Mouse (Mus musculus): ENCODE measurements around the gene Mapk11. TPM values are rescaled to one million over a fixed set of nuclear protein-coding genes. Genes with fewer than 3 reads are reported as not detected.

Mapk11 gene
- polyA plus RNA-seq, 1 experiment from 2014 or later, result 4.8 TPM

DNA sequence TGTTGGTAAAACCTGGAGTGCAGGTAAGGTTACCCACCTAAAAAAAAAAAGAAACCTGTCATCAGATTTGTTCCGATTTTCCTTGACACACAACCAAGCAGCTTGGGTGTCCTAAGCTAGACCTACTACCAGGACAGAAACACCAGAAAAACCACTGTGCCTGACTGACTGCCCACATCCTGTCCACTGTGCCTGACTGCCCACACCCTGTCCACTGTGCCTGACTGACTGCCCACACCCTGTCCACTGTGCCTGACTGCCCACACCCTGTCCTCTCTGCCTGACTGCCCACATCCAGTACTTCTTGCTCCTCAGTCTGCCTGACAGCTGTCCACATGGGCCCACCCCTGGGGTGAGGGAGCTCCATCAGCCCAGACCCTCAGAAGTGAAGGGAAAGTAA lies 42.5 kb downstream of the Mapk11 start:
- DNase-seq (ENCODE audit: low spot score), result no peak
- Histone ChIP-seq H3K36me3 (peaks cover 100% of the 10 kb centered on the region), H3K9me3 (no peaks in the 10 kb centered on the region), H3K4me1 (no peaks in the 10 kb centered on the region), H3K27me3 (ENCODE audit: insufficient read depth, poor library complexity, severe bottlenecking) (no peaks in the 10 kb centered on the region), H3K27ac (no peak overlapping the region), H3K4me3 (no peak overlapping the region)
- 94% methylated on average over 1 of the region's 1 CpGs for WGBS

DNA sequence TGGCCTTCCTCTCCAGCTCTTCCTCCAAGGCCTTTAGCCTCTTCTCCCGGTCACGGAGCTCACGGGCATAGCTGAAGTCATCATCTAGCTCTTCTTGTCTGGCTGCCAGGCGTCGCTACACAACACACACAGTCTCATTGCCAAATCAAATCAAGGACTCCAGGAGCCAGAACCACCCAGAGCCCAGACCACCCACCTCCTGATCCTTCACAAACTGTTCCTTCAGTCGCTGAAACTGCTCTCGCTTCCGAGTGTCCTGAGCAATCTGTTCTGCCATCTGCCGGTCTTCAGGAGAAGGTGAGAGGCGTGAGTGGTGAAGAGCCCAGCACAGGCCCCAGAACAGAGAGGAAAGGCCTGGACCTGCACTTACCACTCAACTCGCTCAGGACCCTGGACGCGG lies 43.4 kb downstream of the Mapk11 start:
- DNase-seq (ENCODE audit: low spot score), result no peak
- no peak overlapping the region for H3K27ac ChIP-seq
- peaks cover 100% of the 10 kb centered on the region for H3K36me3 ChIP-seq
- no peaks in the 10 kb centered on the region for H3K9me3 ChIP-seq
- WGBS, result 89% methylated on average over 13 of the region's 13 CpGs
- H3K4me1 ChIP-seq, result no peaks in the 10 kb centered on the region
- no peaks in the 10 kb centered on the region for H3K27me3 ChIP-seq (ENCODE audit: insufficient read depth, poor library complexity, severe bottlenecking)
- no peak overlapping the region for H3K4me3 ChIP-seq

DNA sequence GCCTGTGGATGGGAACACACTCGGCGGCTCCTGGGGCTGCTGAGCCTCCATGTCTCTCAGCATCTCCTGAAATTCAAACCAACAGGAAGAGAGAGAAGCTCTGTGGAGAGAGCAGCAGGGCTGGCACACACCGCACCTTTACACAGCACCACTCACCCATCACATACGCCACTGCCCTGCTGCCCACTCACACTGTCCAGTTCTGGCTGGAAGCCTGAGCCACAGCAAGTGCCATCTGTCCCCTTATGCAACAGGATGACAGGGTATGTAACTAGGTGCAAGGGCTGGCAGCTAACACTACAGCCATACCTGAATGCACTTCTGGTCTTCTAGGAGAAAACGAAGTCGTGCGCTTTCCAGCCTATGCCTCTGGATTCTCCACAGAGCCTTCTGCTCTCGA lies 45.0 kb downstream of the Mapk11 start:
- Histone ChIP-seq H3K36me3 (peaks cover 100% of the 10 kb centered on the region), H3K27ac (no peak overlapping the region), H3K9me3 (no peaks in the 10 kb centered on the region), H3K4me1 (no peaks in the 10 kb centered on the region), H3K27me3 (ENCODE audit: insufficient read depth, poor library complexity, severe bottlenecking) (no peaks in the 10 kb centered on the region), H3K4me3 (no peak overlapping the region)
- WGBS, result 96% methylated on average over 8 of the region's 8 CpGs
- DNase-seq (ENCODE audit: low spot score), result no peak

DNA sequence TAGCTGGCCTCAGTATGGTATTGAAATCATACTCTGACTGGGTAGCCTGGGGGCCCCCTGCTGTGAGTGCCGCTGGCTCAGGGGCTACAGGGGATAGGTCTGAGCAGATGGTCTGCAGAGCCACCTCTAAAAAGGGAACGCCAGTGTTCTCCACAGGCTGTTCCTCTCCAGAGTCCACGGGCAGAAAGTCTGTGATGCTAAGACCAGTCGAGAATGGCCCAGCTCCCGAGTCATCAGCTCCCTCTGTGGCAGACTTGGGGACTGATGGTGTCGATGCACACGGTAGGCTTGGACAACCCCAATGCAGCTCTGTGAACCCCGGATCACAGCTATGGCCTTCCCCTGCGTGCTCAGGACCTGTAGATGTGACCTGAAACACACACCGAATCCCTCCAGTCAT lies 45.5 kb downstream of the Mapk11 start:
- Histone ChIP-seq H3K27ac (no peak overlapping the region), H3K9me3 (no peaks in the 10 kb centered on the region), H3K36me3 (peaks cover 100% of the 10 kb centered on the region), H3K4me1 (no peaks in the 10 kb centered on the region), H3K27me3 (ENCODE audit: insufficient read depth, poor library complexity, severe bottlenecking) (no peaks in the 10 kb centered on the region), H3K4me3 (no peak overlapping the region)
- 81% methylated on average over 10 of the region's 10 CpGs for WGBS
- DNase-seq (ENCODE audit: low spot score), result no peak

DNA sequence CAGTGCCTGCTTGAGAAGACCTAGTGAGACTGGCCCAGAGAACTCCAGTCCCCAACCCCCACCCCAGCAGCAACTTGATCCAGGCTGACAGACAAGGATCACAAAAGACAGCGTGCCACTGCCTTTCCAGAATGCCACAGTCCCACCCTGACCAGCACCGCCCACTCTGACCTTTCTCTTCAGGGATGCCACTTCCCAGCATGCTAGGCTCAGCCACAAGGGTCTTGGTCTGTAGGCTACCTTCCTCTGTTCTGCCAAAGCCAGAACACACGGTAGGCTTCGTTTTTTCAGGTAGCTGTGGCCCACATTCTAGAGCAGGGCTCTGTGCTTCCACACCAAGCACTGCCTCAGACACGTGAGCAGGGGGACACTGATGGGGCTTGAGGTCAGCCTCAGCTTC lies 46.8 kb downstream of the Mapk11 start:
- Histone ChIP-seq H3K4me1 (no peaks in the 10 kb centered on the region), H3K4me3 (no peak overlapping the region), H3K36me3 (peaks cover 100% of the 10 kb centered on the region), H3K27me3 (ENCODE audit: insufficient read depth, poor library complexity, severe bottlenecking) (no peaks in the 10 kb centered on the region), H3K27ac (no peak overlapping the region), H3K9me3 (no peaks in the 10 kb centered on the region)
- WGBS, result 79% methylated on average over 5 of the region's 5 CpGs
- DNase-seq (ENCODE audit: low spot score), result no peak

DNA sequence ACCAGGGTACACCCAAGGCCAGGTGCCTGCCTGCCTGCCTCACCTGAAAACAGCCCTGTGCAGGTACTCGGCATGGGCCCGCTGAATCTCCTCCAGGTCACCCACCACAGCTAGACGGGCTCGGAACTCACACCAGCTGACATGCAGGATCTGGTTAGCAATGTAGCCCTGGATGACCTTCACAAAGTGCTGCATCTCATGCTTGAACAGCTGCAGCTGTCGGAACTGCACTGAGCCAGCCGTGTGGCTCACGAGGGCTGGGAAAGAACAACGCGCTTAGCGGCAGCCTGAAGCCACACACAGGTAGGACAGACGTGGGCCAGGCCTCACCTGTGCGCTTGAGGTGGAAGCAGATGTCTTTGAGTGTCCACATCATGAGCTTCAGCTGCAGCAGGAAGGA lies 48.6 kb downstream of the Mapk11 start:
- H3K9me3 ChIP-seq, result no peaks in the 10 kb centered on the region
- H3K36me3 ChIP-seq, result peaks cover 100% of the 10 kb centered on the region
- no peak overlapping the region for H3K27ac ChIP-seq
- no peak overlapping the region for H3K4me3 ChIP-seq
- no peaks in the 10 kb centered on the region for H3K4me1 ChIP-seq
- 91% methylated on average over 12 of the region's 12 CpGs for WGBS
- no peaks in the 10 kb centered on the region for H3K27me3 ChIP-seq (ENCODE audit: insufficient read depth, poor library complexity, severe bottlenecking)
- no peak for DNase-seq (ENCODE audit: low spot score)

DNA sequence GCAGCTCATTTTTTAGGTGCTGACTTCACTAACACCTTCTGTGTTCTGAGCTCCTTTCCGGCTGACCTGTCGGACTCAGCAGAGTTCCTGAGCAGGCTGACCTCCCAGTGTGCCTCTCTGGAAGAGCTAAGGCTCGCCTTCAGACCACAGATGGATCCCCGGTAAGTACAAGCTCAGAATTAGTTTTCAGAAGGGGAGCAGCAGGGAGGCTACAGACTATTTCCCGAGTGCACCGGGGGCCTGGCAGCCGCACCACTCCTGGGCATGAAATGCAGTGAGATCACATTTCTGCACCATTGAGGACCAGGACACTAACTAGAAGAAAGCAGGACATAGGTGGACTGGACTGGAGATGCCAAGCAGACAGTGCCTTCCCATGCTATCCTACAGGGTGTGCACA lies 50.8 kb downstream of the Mapk11 start:
- WGBS, result 87% methylated on average over 7 of the region's 7 CpGs
- no peak overlapping the region for H3K27ac ChIP-seq
- no peaks in the 10 kb centered on the region for H3K4me1 ChIP-seq
- no peak for DNase-seq (ENCODE audit: low spot score)
- no peaks in the 10 kb centered on the region for H3K9me3 ChIP-seq
- no peaks in the 10 kb centered on the region for H3K27me3 ChIP-seq (ENCODE audit: insufficient read depth, poor library complexity, severe bottlenecking)
- H3K4me3 ChIP-seq, result no peak overlapping the region
- H3K36me3 ChIP-seq, result peaks cover 100% of the 10 kb centered on the region

DNA sequence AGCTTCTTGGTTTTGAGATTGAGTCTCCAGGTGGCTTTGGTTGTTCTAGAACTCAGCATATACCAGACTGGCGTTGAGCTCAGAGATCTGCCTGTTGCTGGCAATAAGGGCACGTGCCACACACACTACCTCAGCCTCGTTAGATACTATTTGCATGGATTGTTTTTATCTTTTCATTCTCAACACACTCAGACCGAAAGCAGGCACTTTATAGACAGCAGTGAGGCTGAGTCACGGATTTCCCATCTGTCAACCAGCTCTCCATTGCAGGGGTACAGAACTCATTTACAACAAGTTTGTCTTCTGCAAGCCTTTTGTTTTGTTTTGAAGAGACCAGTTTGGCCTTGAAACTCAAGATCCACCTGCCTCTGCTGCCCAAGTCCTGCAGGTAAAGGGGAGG lies 52.0 kb downstream of the Mapk11 start:
- H3K27ac ChIP-seq, result no peak overlapping the region
- no peak overlapping the region for H3K4me3 ChIP-seq
- no peak for DNase-seq (ENCODE audit: low spot score)
- H3K9me3 ChIP-seq, result no peaks in the 10 kb centered on the region
- no peaks in the 10 kb centered on the region for H3K4me1 ChIP-seq
- peaks cover 100% of the 10 kb centered on the region for H3K36me3 ChIP-seq
- WGBS, result 90% methylated on average over 5 of the region's 5 CpGs
- H3K27me3 ChIP-seq (ENCODE audit: insufficient read depth, poor library complexity, severe bottlenecking), result no peaks in the 10 kb centered on the region

Small RNAs within 50 kb of the gene (microRNA-seq; reads per million reads assigned to microRNA genes)
- gene Mir6958 (5.1 reads per million, percentile 15 among the genes with 10 or more reads in this experiment), gene Mir7118 (not detected)

Other genes starting within 250 kb of the Mapk11 start
- not detected in 2 replicates for gene Ttll8, start 195.2 kb downstream of the Mapk11 start, polyA plus RNA-seq (2016; fragmentation: Nextera tagmentation; extraction: Ambion mirVana)
- not detected in 2 replicates for gene Mlc1, start 170.6 kb downstream of the Mapk11 start, polyA plus RNA-seq (2016; fragmentation: Nextera tagmentation; extraction: Ambion mirVana)
- 45.0 and 85.0 TPM in 2 replicates for gene Mov10l1, start 166.7 kb downstream of the Mapk11 start, polyA plus RNA-seq (2016; fragmentation: Nextera tagmentation; extraction: Ambion mirVana)
- 1.8 and 1.9 TPM in 2 replicates for gene Panx2, start 89.9 kb downstream of the Mapk11 start, polyA plus RNA-seq (2016; fragmentation: Nextera tagmentation; extraction: Ambion mirVana)
- gene Trabd, start 74.5 kb downstream of the Mapk11 start, polyA plus RNA-seq (2016; fragmentation: Nextera tagmentation; extraction: Ambion mirVana), result 63.0 and 67.6 TPM in 2 replicates
- gene Selenoo, start 60.5 kb downstream of the Mapk11 start, polyA plus RNA-seq (2016; fragmentation: Nextera tagmentation; extraction: Ambion mirVana), result 9.5 and 11.8 TPM in 2 replicates
- gene Tubgcp6, start 26.5 kb downstream of the Mapk11 start, polyA plus RNA-seq (2016; fragmentation: Nextera tagmentation; extraction: Ambion mirVana), result 15.4 and 17.1 TPM in 2 replicates
- 18.5 and 19.0 TPM in 2 replicates for gene Hdac10, start 20.9 kb downstream of the Mapk11 start, polyA plus RNA-seq (2016; fragmentation: Nextera tagmentation; extraction: Ambion mirVana)
- 25.4 and 26.4 TPM in 2 replicates for gene Mapk12, start 8.9 kb downstream of the Mapk11 start, polyA plus RNA-seq (2016; fragmentation: Nextera tagmentation; extraction: Ambion mirVana)
- 106 and 117 TPM in 2 replicates for gene Plxnb2, start 31.2 kb upstream of the Mapk11 start, polyA plus RNA-seq (2016; fragmentation: Nextera tagmentation; extraction: Ambion mirVana)
- 23.1 and 23.5 TPM in 2 replicates for gene Dennd6b, start 46.9 kb upstream of the Mapk11 start, polyA plus RNA-seq (2016; fragmentation: Nextera tagmentation; extraction: Ambion mirVana)
- gene Ppp6r2, start 61.9 kb upstream of the Mapk11 start, polyA plus RNA-seq (2016; fragmentation: Nextera tagmentation; extraction: Ambion mirVana), result 12.4 and 23.5 TPM in 2 replicates
- gene Sbf1, start 165.7 kb upstream of the Mapk11 start, polyA plus RNA-seq (2016; fragmentation: Nextera tagmentation; extraction: Ambion mirVana), result 53.3 and 57.2 TPM in 2 replicates
- 0.39 and 0.65 TPM in 2 replicates for gene Adm2, start 173.1 kb upstream of the Mapk11 start, polyA plus RNA-seq (2016; fragmentation: Nextera tagmentation; extraction: Ambion mirVana)
- not detected in 2 replicates for gene Miox, start 184.8 kb upstream of the Mapk11 start, polyA plus RNA-seq (2016; fragmentation: Nextera tagmentation; extraction: Ambion mirVana)
- gene Lmf2, start 206.0 kb upstream of the Mapk11 start, polyA plus RNA-seq (2016; fragmentation: Nextera tagmentation; extraction: Ambion mirVana), result 51.5 and 55.2 TPM in 2 replicates
- 137 and 150 TPM in 2 replicates for gene Ncaph2, start 206.1 kb upstream of the Mapk11 start, polyA plus RNA-seq (2016; fragmentation: Nextera tagmentation; extraction: Ambion mirVana)
- 8.1 TPM in 2 replicates for gene Sco2, start 224.2 kb upstream of the Mapk11 start, polyA plus RNA-seq (2016; fragmentation: Nextera tagmentation; extraction: Ambion mirVana)
- 1.3 and 1.4 TPM in 2 replicates for gene Tymp, start 227.4 kb upstream of the Mapk11 start, polyA plus RNA-seq (2016; fragmentation: Nextera tagmentation; extraction: Ambion mirVana)
- 0.31 and 0.38 TPM in 2 replicates for gene Odf3b, start 229.7 kb upstream of the Mapk11 start, polyA plus RNA-seq (2016; fragmentation: Nextera tagmentation; extraction: Ambion mirVana)
- 0.06 TPM in 1 of 2 replicates, not detected in the other for gene Klhdc7b, start 235.3 kb upstream of the Mapk11 start, polyA plus RNA-seq (2016; fragmentation: Nextera tagmentation; extraction: Ambion mirVana)

Measured in heart, embryonic 10.5 days (tissue).